Mouse (Mus musculus) E14TG2a.4 (cell line): ENCODE data around the gene Ak1.

ENCODE experiments used
- H3K27me3 ChIP-seq: 2 replicates; pipeline ENCODE4 v1.6.1; 2014; ENCODE audit warnings: low read length, control low read depth; ENCODE audit not compliant: insufficient read depth
- H3K36me3 ChIP-seq: 2 replicates; pipeline ENCODE4 v1.6.1; 2014; ENCODE audit warnings: low read length, control low read depth; ENCODE audit not compliant: insufficient read depth
- H3K4me1 ChIP-seq: replicated peaks from 2 replicates; pipeline ENCODE4 v1.6.1; 2014; ENCODE audit warnings: low read depth, low read length, control low read depth
- H3K4me3 ChIP-seq: replicated peaks from 2 replicates; pipeline ENCODE4 v1.5.1; 2014; ENCODE audit warnings: mild to moderate bottlenecking, low read length
- H3K9me3 ChIP-seq: 2 replicates; pipeline ENCODE4 v1.6.1; 2014; ENCODE audit warnings: low read length, control low read depth
- CTCF ChIP-seq: conservative IDR thresholded peaks from 2 replicates; pipeline ENCODE4 v1.5.1; 2014; ENCODE audit warnings: low read length
- NANOG ChIP-seq: IDR thresholded peaks from 2 replicates; pipeline ENCODE4 v1.6.1; 2014; ENCODE audit warnings: borderline replicate concordance, low read length, mixed read lengths
- POU5F1 ChIP-seq: IDR thresholded peaks from 2 replicates; pipeline ENCODE4 v1.6.1; 2014; ENCODE audit warnings: low read length, borderline replicate concordance

The Ak1 gene

GRCm38 (mm10) chr2:32582830-32583799 lies 38.4 kb upstream of the Ak1 start:
- TF ChIP-seq CTCF (peak; percentile 99), POU5F1 (no peak)
- Histone ChIP-seq H3K4me3 (peak overlapping the region; percentile 66), H3K36me3 (no peaks in the 10 kb centered on the region), H3K4me1 (peaks cover 58% of the 10 kb centered on the region), H3K27me3 (peaks cover 36% of the 10 kb centered on the region), H3K9me3 (no peaks in the 10 kb centered on the region)

GRCm38 (mm10) chr2:32585149-32585714 lies 36.3 kb upstream of the Ak1 start:
- peaks cover 9% of the 10 kb centered on the region; the same call in 1 of the 2 replicates for H3K36me3 ChIP-seq
- TF ChIP-seq NANOG (no peak), POU5F1 (no peak), CTCF (no peak)
- peaks cover 22% of the 10 kb centered on the region for H3K27me3 ChIP-seq
- H3K4me3 ChIP-seq = no peak overlapping the region
- H3K9me3 ChIP-seq = no peaks in the 10 kb centered on the region
- H3K4me1 ChIP-seq = peaks cover 57% of the 10 kb centered on the region

GRCm38 (mm10) chr2:32586871-32587351 lies 34.6 kb upstream of the Ak1 start, which contains the start of gene St6galnac4:
Gene St6galnac4 (plus strand): TSS chr2:32587095.
- no peak for TF ChIP-seq POU5F1
- TF ChIP-seq NANOG = no peak
- H3K9me3 ChIP-seq = no peaks in the 10 kb centered on the region
- H3K36me3 ChIP-seq = peaks cover 13% of the 10 kb centered on the region; the same call in 1 of the 2 replicates
- H3K4me1 ChIP-seq = peaks cover 43% of the 10 kb centered on the region
- peak within 1 kb of the TSS; percentile 81 for H3K4me3 ChIP-seq
- peaks cover 21% of the 10 kb centered on the region for H3K27me3 ChIP-seq

- Histone ChIP-seq H3K4me1 (peaks cover 46% of the 10 kb centered on the region), H3K36me3 (peaks cover 13% of the 10 kb centered on the region; the same call in 1 of the 2 replicates), H3K27me3 (peaks cover 17% of the 10 kb centered on the region), H3K4me3 (peak overlapping the region; percentile 81), H3K9me3 (no peaks in the 10 kb centered on the region)
- TF ChIP-seq POU5F1 (no peak), CTCF (no peak), NANOG (no peak)
These were observed 33.7 kb upstream of the Ak1 start for GRCm38 (mm10) chr2:32587731-32588321.

- Histone ChIP-seq H3K27me3 (peaks cover 12% of the 10 kb centered on the region), H3K4me1 (peaks cover 53% of the 10 kb centered on the region), H3K36me3 (peaks cover 13% of the 10 kb centered on the region; the same call in 1 of the 2 replicates), H3K4me3 (peak overlapping the region; percentile 72), H3K9me3 (no peaks in the 10 kb centered on the region)
- TF ChIP-seq NANOG = no peak
- no peak for TF ChIP-seq CTCF
- TF ChIP-seq POU5F1 = no peak
These were observed 32.3 kb upstream of the Ak1 start for GRCm38 (mm10) chr2:32589213-32589795.

DNA sequence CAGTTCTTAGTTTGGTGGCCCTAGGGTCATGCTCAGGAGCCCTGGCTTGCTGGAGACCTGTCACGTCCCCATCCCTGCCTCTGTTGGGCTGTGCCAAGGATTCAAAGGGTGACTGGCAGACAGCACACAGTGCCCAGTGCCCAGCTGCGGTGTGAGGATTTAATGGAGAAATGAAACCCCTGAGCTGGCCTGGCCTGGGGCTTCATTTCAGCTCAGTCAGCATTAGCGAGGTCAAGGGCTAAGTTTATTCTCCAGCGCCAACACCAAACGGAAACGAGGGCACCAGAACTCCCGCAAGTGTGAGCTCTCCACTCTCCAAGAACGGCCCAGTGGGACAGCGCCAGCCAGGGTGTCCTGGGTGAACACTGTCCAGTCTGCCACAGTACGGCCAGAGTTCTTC lies 31.3 kb upstream of the Ak1 start:
- peaks cover 62% of the 10 kb centered on the region for H3K4me1 ChIP-seq
- H3K27me3 ChIP-seq = peaks cover 12% of the 10 kb centered on the region
- TF ChIP-seq POU5F1 = no peak
- no peak for TF ChIP-seq NANOG
- no peak for TF ChIP-seq CTCF
- no peak overlapping the region for H3K4me3 ChIP-seq
- H3K9me3 ChIP-seq = no peaks in the 10 kb centered on the region
- H3K36me3 ChIP-seq = peaks cover 13% of the 10 kb centered on the region; the same call in 1 of the 2 replicates

DNA sequence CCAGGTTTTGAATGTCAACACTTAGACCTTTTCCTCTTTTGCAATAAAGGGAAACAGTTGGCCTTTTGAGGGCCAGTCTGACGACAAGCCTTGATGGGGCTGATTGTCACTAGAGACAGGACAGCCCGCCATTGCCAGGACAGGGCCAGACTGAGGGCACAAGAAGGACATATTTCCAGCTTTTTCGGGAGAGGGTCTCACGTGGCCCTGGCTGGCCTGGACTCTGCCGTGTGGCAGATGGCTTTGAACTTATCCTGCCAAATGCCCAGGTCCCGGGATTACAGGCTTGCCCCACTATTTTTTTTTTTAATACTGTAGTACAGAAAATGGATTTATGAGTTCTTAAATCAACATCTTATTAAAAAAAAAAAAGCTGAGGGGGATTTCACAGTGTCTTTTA lies 30.3 kb upstream of the Ak1 start:
- TF ChIP-seq CTCF (no peak), POU5F1 (no peak), NANOG (no peak)
- H3K9me3 ChIP-seq = no peaks in the 10 kb centered on the region
- peaks cover 64% of the 10 kb centered on the region for H3K4me1 ChIP-seq
- peaks cover 12% of the 10 kb centered on the region for H3K27me3 ChIP-seq
- peaks cover 21% of the 10 kb centered on the region for H3K36me3 ChIP-seq
- H3K4me3 ChIP-seq = no peak overlapping the region

DNA sequence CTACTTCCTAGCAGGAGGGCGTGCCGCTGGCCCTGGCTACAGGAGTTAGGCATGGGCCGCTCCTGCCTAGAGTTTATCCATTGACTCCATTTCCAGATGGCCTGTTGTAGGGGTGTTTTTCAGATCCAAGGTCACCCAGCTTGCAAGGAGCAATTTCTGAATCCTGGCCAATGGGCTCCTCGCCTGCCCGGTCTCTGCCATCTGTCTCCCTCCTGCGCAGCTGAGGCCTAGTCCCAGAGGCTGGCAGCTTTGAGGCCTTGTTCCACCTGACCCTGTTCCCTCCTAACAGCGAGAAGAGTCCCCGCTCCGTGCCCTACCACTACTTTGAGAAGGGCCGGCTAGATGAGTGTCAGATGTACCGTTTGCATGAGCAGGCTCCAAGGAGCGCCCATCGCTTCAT lies 24.8 kb upstream of the Ak1 start:
- Histone ChIP-seq H3K27me3 (no peaks in the 10 kb centered on the region), H3K9me3 (no peaks in the 10 kb centered on the region), H3K4me1 (peaks cover 52% of the 10 kb centered on the region), H3K4me3 (no peak overlapping the region), H3K36me3 (peaks cover 25% of the 10 kb centered on the region)
- TF ChIP-seq POU5F1 = no peak
- no peak for TF ChIP-seq NANOG
- no peak for TF ChIP-seq CTCF
